Mouse (Mus musculus): ENCODE results near the gene Cad. TPM values are rescaled to one million over a fixed set of nuclear protein-coding genes. Genes with fewer than 3 reads are reported as not detected.
"Not testable (repeated sequence)": the region's sequence is repeated elsewhere in the genome, so short reads cannot be mapped to it uniquely, and the experiment has no call there.

Cad gene
- polyA plus RNA-seq, 1 experiment from 2014 or later, result 27.9 TPM

DNA sequence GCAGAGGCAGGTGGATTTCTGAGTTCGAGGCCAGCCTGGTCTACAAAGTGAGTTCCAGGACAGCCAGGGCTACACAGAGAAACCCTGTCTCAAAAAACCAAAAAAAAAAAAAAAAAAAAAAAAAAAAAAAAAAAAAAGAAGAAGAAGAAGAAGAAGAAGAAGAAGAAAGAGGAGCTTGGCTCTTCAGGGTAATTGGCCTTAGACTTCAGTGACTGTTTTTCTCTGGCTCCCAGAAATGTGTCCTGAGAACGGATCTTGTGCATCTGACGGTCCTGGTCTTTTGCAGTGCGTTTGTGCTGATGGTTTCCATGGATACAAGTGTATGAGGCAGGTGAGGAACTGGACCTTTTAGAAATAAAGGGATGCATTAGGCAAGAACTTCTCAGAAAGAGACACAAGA, 852 bp upstream of the Cad start:
- Histone ChIP-seq H3K4me2 (ENCODE audit: low read depth) (peak overlapping the region; percentile 90), H3K4me3 (ENCODE audit: low read depth, low read length) (peak overlapping the region; percentile 67), H3K9ac (ENCODE audit: low read length) (peak overlapping the region; percentile 47), H3K27ac (ENCODE audit: low read depth, low read length) (0 out of 2 replicates have a peak overlapping the region, but pooled peaks have one; percentile 49)
- not testable (repeated sequence) for DNase-seq (ENCODE audit: low spot score); H3K36me3 ChIP-seq (ENCODE audit: control insufficient read depth, insufficient read depth, low read length); H3K9me3 ChIP-seq (ENCODE audit: control insufficient read depth, low read length); H3K27me3 ChIP-seq (ENCODE audit: control insufficient read depth, insufficient read depth, low read length); ATAC-seq (ENCODE audit: insufficient read depth, low FRiP score, low TSS enrichment); H3K4me1 ChIP-seq (ENCODE audit: control insufficient read depth, insufficient read depth, low read length)
- 54% methylated on average over 4 of the region's 4 CpGs for WGBS

DNA sequence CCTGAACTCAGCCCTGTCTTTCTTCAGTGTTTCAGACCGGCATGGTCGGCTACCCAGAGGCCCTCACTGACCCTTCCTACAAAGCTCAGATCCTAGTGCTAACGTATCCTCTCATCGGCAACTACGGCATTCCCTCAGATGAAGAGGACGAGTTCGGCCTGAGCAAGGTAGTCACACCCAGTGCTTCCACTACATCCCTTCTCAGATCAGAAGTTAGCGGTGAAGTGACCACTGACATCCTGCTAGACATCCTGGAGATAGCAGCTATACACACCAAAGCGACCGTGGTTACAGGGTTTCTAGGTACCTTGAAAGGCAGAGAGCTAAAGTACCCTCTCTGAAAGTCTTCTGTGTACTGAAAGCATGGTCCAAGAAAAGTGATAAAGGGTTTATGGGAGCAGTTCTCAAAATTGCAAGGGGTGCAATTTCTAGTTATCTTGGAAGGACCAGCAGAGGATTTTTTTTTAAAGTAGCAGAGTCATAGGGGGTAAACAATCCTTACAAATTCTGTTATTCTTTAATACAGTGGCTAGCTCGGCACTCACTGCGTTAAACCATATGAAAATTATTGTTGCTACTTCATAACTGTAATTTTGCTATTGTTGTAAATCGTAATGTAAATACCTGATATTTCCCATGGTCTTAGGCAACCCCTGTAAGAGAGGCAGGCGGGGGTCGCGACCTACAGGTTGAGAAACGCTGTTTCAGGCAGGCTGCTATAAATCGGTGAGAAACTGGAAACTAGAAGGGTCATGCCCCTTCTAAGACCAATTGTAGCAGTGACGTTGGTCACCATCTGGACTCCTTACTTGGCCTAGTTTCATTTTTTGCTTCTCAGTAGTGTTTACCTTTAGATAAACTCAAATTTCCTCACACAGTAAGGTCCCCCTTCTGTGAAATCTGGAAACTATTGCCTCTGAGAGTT, 898 bp downstream of the Cad start:
- ATAC-seq (ENCODE audit: insufficient read depth, low FRiP score, low TSS enrichment), result peak; percentile 20; the same call in 1 of the 2 replicates
- 16% methylated on average over 19 of the region's 19 CpGs for WGBS

DNA sequence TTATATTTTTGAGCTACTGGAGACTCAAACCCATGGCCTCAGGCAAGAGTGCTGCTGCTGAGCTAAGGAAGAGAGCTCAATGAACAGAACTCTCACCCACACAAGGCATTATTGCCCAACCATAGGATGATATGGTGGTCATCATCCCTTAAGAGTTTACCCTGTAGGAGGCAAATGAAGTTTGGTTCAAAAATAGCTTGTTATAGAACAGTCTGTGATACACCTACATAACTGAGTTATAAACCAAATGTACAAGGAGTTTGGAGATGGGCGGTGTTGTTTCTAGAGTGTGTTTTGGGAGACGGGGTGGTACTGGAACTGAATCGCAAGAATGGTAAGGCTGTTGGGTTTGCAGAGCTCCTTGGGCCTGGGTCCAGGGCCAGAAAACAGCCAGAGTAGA, 15.2 kb downstream of the Cad start:
- WGBS, result 98% methylated on average over 3 of the region's 3 CpGs
- no peak overlapping the region for H3K4me3 ChIP-seq (ENCODE audit: low read depth, low read length)
- H3K9ac ChIP-seq (ENCODE audit: low read length), result no peak overlapping the region
- H3K4me2 ChIP-seq (ENCODE audit: low read depth), result no peak overlapping the region
- peaks cover 50% of the 10 kb centered on the region for H3K36me3 ChIP-seq (ENCODE audit: control insufficient read depth, insufficient read depth, low read length)
- DNase-seq (ENCODE audit: low spot score) (no peak), ATAC-seq (ENCODE audit: insufficient read depth, low FRiP score, low TSS enrichment) (no peak)
- H3K9me3 ChIP-seq (ENCODE audit: control insufficient read depth, low read length), result no peaks in the 10 kb centered on the region
- H3K4me1 ChIP-seq (ENCODE audit: control insufficient read depth, insufficient read depth, low read length), result no peaks in the 10 kb centered on the region
- H3K27ac ChIP-seq (ENCODE audit: low read depth, low read length), result no peak overlapping the region
- H3K27me3 ChIP-seq (ENCODE audit: control insufficient read depth, insufficient read depth, low read length), result no peaks in the 10 kb centered on the region

More for the DNA sequence above, 898 bp downstream of the Cad start:
- Histone ChIP-seq H3K4me1 (ENCODE audit: control insufficient read depth, insufficient read depth, low read length) (peaks cover 10% of the 10 kb centered on the region), H3K27me3 (ENCODE audit: control insufficient read depth, insufficient read depth, low read length) (no peaks in the 10 kb centered on the region), H3K9ac (ENCODE audit: low read length) (peak overlapping the region; percentile 85), H3K9me3 (ENCODE audit: control insufficient read depth, low read length) (no peaks in the 10 kb centered on the region), H3K36me3 (ENCODE audit: control insufficient read depth, insufficient read depth, low read length) (peaks cover 4% of the 10 kb centered on the region), H3K4me3 (ENCODE audit: low read depth, low read length) (peak overlapping the region; percentile 67), H3K27ac (ENCODE audit: low read depth, low read length) (peak overlapping the region; percentile 23; the same call in 1 of the 2 replicates), H3K4me2 (ENCODE audit: low read depth) (peak overlapping the region; percentile 90)
- no peak for DNase-seq (ENCODE audit: low spot score)

DNA sequence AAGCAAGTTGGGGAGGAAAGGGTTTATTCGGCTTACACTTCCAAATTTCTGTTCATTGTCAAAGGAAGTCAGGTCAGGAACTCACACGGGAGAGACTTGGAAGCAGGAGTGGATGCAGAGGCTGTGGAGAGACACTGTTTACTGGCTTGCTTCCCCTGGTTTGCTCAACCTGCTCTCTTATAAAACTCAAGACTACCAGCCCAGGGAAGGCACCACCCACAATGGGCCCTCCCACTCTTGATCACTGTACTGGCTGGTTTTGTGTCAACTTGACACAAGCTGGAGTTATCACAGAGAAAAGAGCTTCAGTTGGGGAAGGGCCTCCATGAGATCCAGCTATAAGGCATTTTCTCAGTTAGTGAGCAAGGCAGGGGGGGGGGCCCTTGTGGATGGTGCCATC, 16.5 kb downstream of the Cad start:
- no peaks in the 10 kb centered on the region for H3K9me3 ChIP-seq (ENCODE audit: control insufficient read depth, low read length)
- no peak overlapping the region for H3K9ac ChIP-seq (ENCODE audit: low read length)
- no peak for ATAC-seq (ENCODE audit: insufficient read depth, low FRiP score, low TSS enrichment)
- no peak overlapping the region for H3K27ac ChIP-seq (ENCODE audit: low read depth, low read length)
- no peak for DNase-seq (ENCODE audit: low spot score)
- no peak overlapping the region for H3K4me3 ChIP-seq (ENCODE audit: low read depth, low read length)
- WGBS, result 90% methylated on average over 2 of the region's 2 CpGs
- no peak overlapping the region for H3K4me2 ChIP-seq (ENCODE audit: low read depth)
- peaks cover 57% of the 10 kb centered on the region for H3K36me3 ChIP-seq (ENCODE audit: control insufficient read depth, insufficient read depth, low read length)
- H3K27me3 ChIP-seq (ENCODE audit: control insufficient read depth, insufficient read depth, low read length), result no peaks in the 10 kb centered on the region
- H3K4me1 ChIP-seq (ENCODE audit: control insufficient read depth, insufficient read depth, low read length), result no peaks in the 10 kb centered on the region

DNA sequence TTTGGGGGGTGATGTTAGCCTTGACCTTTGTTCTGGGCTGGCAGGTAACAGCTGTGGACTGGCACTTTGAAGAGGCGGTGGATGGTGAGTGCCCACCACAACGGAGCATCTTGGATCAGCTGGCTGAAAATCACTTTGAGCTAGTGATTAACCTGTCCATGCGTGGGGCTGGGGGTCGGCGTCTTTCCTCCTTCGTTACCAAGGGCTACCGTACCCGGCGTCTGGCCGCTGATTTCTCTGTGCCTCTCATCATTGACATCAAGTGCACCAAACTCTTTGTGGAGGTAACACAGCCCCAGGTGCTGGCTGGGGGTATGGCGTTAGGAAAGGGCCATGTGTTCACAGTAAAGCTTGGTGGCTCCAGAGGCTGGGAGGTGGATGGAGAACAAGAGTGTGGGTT, 17.2 kb downstream of the Cad start:
- no peak overlapping the region for H3K4me3 ChIP-seq (ENCODE audit: low read depth, low read length)
- no peak overlapping the region for H3K27ac ChIP-seq (ENCODE audit: low read depth, low read length)
- H3K27me3 ChIP-seq (ENCODE audit: control insufficient read depth, insufficient read depth, low read length), result no peaks in the 10 kb centered on the region
- no peak for ATAC-seq (ENCODE audit: insufficient read depth, low FRiP score, low TSS enrichment)
- 94% methylated on average over 11 of the region's 11 CpGs for WGBS
- H3K4me2 ChIP-seq (ENCODE audit: low read depth), result no peak overlapping the region
- no peaks in the 10 kb centered on the region for H3K9me3 ChIP-seq (ENCODE audit: control insufficient read depth, low read length)
- no peaks in the 10 kb centered on the region for H3K4me1 ChIP-seq (ENCODE audit: control insufficient read depth, insufficient read depth, low read length)
- peaks cover 60% of the 10 kb centered on the region for H3K36me3 ChIP-seq (ENCODE audit: control insufficient read depth, insufficient read depth, low read length)
- no peak for DNase-seq (ENCODE audit: low spot score)
- H3K9ac ChIP-seq (ENCODE audit: low read length), result no peak overlapping the region

DNA sequence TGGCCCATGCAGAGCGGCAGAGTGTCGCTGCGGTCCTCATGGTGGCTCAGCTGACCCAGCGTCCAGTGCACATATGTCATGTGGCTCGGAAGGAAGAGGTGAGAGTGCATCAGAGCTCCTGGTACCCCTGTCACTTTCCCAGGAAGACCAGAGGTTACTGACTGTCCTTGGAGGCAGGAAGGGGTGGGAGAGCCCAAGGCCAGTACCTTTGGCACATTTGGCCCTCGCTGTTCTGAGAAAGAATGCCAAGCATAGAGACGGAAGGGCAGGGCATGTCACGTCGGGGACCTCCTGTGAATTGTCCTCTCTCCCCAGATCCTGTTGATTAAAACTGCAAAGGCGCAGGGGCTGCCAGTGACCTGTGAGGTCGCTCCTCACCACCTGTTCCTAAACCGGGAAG, 18.6 kb downstream of the Cad start:
- H3K9me3 ChIP-seq (ENCODE audit: control insufficient read depth, low read length), result no peaks in the 10 kb centered on the region
- H3K27me3 ChIP-seq (ENCODE audit: control insufficient read depth, insufficient read depth, low read length), result no peaks in the 10 kb centered on the region
- H3K4me1 ChIP-seq (ENCODE audit: control insufficient read depth, insufficient read depth, low read length), result no peaks in the 10 kb centered on the region
- no peak overlapping the region for H3K4me3 ChIP-seq (ENCODE audit: low read depth, low read length)
- H3K27ac ChIP-seq (ENCODE audit: low read depth, low read length), result no peak overlapping the region
- DNase-seq (ENCODE audit: low spot score), result no peak
- ATAC-seq (ENCODE audit: insufficient read depth, low FRiP score, low TSS enrichment), result no peak
- H3K36me3 ChIP-seq (ENCODE audit: control insufficient read depth, insufficient read depth, low read length), result peaks cover 62% of the 10 kb centered on the region
- WGBS, result 94% methylated on average over 12 of the region's 12 CpGs
- no peak overlapping the region for H3K4me2 ChIP-seq (ENCODE audit: low read depth)
- H3K9ac ChIP-seq (ENCODE audit: low read length), result no peak overlapping the region

DNA sequence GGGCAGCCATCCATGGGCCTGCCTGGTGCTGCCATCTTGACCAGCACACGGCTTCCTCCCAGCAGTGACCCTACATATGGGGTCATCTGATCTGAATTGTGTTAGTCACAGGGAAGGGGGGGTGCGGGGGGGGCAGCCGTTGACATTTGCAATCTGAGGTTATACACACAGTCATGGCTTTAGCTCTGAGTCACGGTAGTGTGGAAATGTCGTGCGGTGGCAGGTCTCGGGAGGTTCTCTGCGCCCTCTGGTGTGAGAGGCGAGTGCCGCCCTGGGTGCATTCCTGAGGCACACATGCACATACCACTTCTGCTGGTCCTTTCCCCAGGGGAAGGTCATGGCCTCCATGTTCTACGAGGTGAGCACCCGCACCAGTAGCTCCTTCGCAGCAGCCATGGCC, 21.8 kb downstream of the Cad start:
- no peak for ATAC-seq (ENCODE audit: insufficient read depth, low FRiP score, low TSS enrichment)
- peaks cover 43% of the 10 kb centered on the region for H3K36me3 ChIP-seq (ENCODE audit: control insufficient read depth, insufficient read depth, low read length)

DNA sequence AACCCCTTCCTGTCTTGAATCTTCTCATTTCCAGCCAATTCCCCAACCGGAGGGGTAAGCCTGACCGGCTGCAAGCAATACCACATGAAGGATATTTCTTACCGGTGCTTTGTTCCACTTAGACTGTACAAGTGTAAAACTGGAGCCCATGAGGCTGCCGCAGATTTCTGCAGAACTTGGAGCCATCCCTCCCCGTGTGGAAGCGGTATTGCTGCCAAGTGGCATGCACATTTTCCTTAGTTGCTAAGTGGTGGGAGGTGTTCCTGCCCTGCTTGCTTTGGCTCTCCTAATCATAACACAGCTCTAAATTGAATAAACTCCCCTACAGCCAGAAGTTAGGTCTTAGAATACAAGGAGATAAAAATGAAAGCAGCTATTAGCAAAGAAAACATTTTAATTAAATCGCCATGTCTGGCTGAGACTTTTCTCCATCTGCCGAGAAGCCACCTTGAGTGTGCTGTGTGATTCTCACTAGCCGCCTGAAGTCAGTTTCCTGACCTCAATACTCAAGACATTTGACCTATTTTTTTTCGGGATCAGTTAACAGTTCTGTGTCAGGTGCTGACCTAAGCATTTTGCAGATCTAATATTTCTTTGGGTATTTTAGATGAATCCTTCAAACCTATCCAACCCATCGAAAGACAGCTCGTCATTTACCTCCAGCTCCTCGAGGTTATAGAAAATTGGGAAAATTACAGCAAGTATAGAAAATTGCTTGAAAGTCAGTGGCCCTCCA, 25.6 kb downstream of the Cad start:
- no peak for ATAC-seq (ENCODE audit: insufficient read depth, low FRiP score, low TSS enrichment)

More for the DNA sequence above, 21.8 kb downstream of the Cad start:
- no peak overlapping the region for H3K9ac ChIP-seq (ENCODE audit: low read length)
- 89% methylated on average over 13 of the region's 13 CpGs for whole genome bisulfite sequencing
- no peak overlapping the region for H3K27ac ChIP-seq (ENCODE audit: low read depth, low read length)
- H3K4me2 ChIP-seq (ENCODE audit: low read depth), result no peak overlapping the region
- DNase-seq (ENCODE audit: low spot score), result no peak
- no peaks in the 10 kb centered on the region for H3K4me1 ChIP-seq (ENCODE audit: control insufficient read depth, insufficient read depth, low read length)
- H3K4me3 ChIP-seq (ENCODE audit: low read depth, low read length), result no peak overlapping the region
- no peaks in the 10 kb centered on the region for H3K9me3 ChIP-seq (ENCODE audit: control insufficient read depth, low read length)
- H3K27me3 ChIP-seq (ENCODE audit: control insufficient read depth, insufficient read depth, low read length), result no peaks in the 10 kb centered on the region

More for the DNA sequence above, 25.6 kb downstream of the Cad start:
- H3K9ac ChIP-seq (ENCODE audit: low read length), result no peak overlapping the region
- no peaks in the 10 kb centered on the region for H3K9me3 ChIP-seq (ENCODE audit: control insufficient read depth, low read length)
- no peak overlapping the region for H3K4me3 ChIP-seq (ENCODE audit: low read depth, low read length)
- no peaks in the 10 kb centered on the region for H3K27me3 ChIP-seq (ENCODE audit: control insufficient read depth, insufficient read depth, low read length)
- H3K27ac ChIP-seq (ENCODE audit: low read depth, low read length), result no peak overlapping the region
- WGBS, result 88% methylated on average over 13 of the region's 13 CpGs
- no peak overlapping the region for H3K4me2 ChIP-seq (ENCODE audit: low read depth)
- H3K36me3 ChIP-seq (ENCODE audit: control insufficient read depth, insufficient read depth, low read length), result peaks cover 19% of the 10 kb centered on the region
- DNase-seq (ENCODE audit: low spot score), result no peak
- no peaks in the 10 kb centered on the region for H3K4me1 ChIP-seq (ENCODE audit: control insufficient read depth, insufficient read depth, low read length)
